Mouse (Mus musculus) intestine, embryonic 15.5 days (tissue): ENCODE measurements around the gene Ribc2. TPM values are rescaled to one million over a fixed set of nuclear protein-coding genes. Genes with fewer than 3 reads are reported as not detected.

Experiments used
- ATAC-seq: fragments of 200-750 bp; cut with Nextera tagmentation; 2 replicates; pipeline ENCODE4 v1.8.0; 2017; ENCODE audit warnings: moderate TSS enrichment, moderate library complexity
- H3K27ac ChIP-seq: fragments of 300-500 bp; sonication (generic); 2 replicates; pipeline ENCODE4 v1.5.1; 2015; ENCODE audit warnings: mild to moderate bottlenecking, inconsistent platforms
- H3K27me3 ChIP-seq: fragments of 300-500 bp; sonication (generic); replicated peaks from 2 replicates; pipeline ENCODE4 v1.6.1; 2015; ENCODE audit warnings: inconsistent platforms
- H3K36me3 ChIP-seq: fragments of 300-500 bp; sonication (generic); 2 replicates; pipeline ENCODE4 v1.6.1; 2015; ENCODE audit warnings: inconsistent platforms
- H3K4me1 ChIP-seq: fragments of 300-500 bp; sonication (generic); replicated peaks from 2 replicates; pipeline ENCODE4 v1.6.1; 2015; ENCODE audit warnings: inconsistent platforms
- H3K4me2 ChIP-seq: fragments of 300-500 bp; sonication (generic); replicated peaks from 2 replicates; pipeline ENCODE4 v1.6.1; 2015; ENCODE audit warnings: mild to moderate bottlenecking, inconsistent platforms
- H3K4me3 ChIP-seq: fragments of 300-500 bp; sonication (generic); replicated peaks from 2 replicates; pipeline ENCODE4 v1.5.1; 2015; ENCODE audit warnings: inconsistent platforms
- H3K9ac ChIP-seq: fragments of 300-500 bp; sonication (generic); 2 replicates; pipeline ENCODE4 v1.6.1; 2015; ENCODE audit warnings: inconsistent platforms
- H3K9me3 ChIP-seq: fragments of 300-500 bp; sonication (generic); 2 replicates; pipeline ENCODE4 v1.6.1; 2016; ENCODE audit warnings: inconsistent platforms
- WGBS: fragments of 180-500 bp; shearing (Covaris S2); methylation state at CpG from one replicate; pipeline ENCODE4 v1.1.7; 2015; 5-methylcytosine and 5-hydroxymethylcytosine counted together
- polyA plus RNA-seq: library from polyadenylated mRNA; unstranded; fragments of >200 nt; fragmentation: Nextera tagmentation; extraction: Ambion mirVana; gene quantifications from 2 replicates; pipeline ENCODE4 v1.2.1, GENCODE M21; 2015

Gene Ribc2
- polyA plus RNA-seq, 1 experiment from 2014 or later = 0.08 TPM

GRCm38 (mm10) chr15:85182063-85182462 is 50.2 kb downstream of the Ribc2 start:
- H3K27ac ChIP-seq = no peak overlapping the region
- no peak overlapping the region for H3K9ac ChIP-seq
- H3K4me1 ChIP-seq = 0 out of 2 replicates have a peak, but pooled peaks cover 3% of the 10 kb centered on the region
- H3K27me3 ChIP-seq = no peaks in the 10 kb centered on the region
- no peak overlapping the region for H3K4me2 ChIP-seq
- no peaks in the 10 kb centered on the region for H3K9me3 ChIP-seq
- 88% methylated on average over 4 of the region's 4 CpGs for WGBS
- H3K4me3 ChIP-seq = no peak overlapping the region
- H3K36me3 ChIP-seq = no peaks in the 10 kb centered on the region
- ATAC-seq = no peak

DNA sequence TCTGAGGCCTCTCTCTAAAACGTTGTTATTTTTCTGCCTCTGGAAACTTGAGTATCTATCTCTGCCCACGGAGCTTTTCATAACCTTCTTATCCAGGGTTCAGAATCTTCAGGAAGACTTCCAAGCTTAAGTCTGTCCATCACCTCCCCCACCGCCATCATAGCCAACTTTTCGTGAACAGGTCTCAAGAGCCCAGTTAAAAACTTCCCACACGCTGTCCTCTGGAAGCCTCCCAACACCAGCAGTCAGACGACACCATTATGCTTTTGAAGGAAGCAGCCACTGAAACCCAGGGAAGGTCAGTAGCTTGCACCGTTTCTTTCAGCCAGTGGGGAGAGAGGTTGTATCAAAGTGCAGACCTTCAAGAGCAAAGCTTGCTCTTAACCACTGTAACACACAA is 55.0 kb downstream of the Ribc2 start:
- H3K9ac ChIP-seq = no peak overlapping the region
- H3K27ac ChIP-seq = no peak overlapping the region
- H3K9me3 ChIP-seq = no peaks in the 10 kb centered on the region
- 67% methylated on average over 7 of the region's 7 CpGs for WGBS
- H3K4me3 ChIP-seq = no peak overlapping the region
- no peak overlapping the region for H3K4me2 ChIP-seq
- H3K36me3 ChIP-seq = no peaks in the 10 kb centered on the region
- H3K27me3 ChIP-seq = no peaks in the 10 kb centered on the region
- no peaks in the 10 kb centered on the region for H3K4me1 ChIP-seq
- ATAC-seq = no peak

GRCm38 (mm10) chr15:85188167-85188778 is 56.4 kb downstream of the Ribc2 start:
- no peaks in the 10 kb centered on the region for H3K9me3 ChIP-seq
- no peak overlapping the region for H3K4me2 ChIP-seq
- H3K4me3 ChIP-seq = no peak overlapping the region
- no peaks in the 10 kb centered on the region for H3K36me3 ChIP-seq
- H3K9ac ChIP-seq = no peak overlapping the region
- no peak overlapping the region for H3K27ac ChIP-seq
- no peaks in the 10 kb centered on the region for H3K4me1 ChIP-seq
- ATAC-seq = no peak
- WGBS = 57% methylated on average over 8 of the region's 8 CpGs
- no peaks in the 10 kb centered on the region for H3K27me3 ChIP-seq

Other genes starting within 250 kb of the Ribc2 start
- gene Gm29666, start 212.0 kb upstream of the Ribc2 start, polyA plus RNA-seq = 0.58 and 0.71 TPM in 2 replicates
- 36.8 and 40.4 TPM in 2 replicates for gene Nup50, start 208.7 kb upstream of the Ribc2 start, polyA plus RNA-seq
- 9.6 and 12.6 TPM in 2 replicates for gene 5031439G07Rik, start 143.5 kb upstream of the Ribc2 start, polyA plus RNA-seq
- gene Upk3a, start 114.9 kb upstream of the Ribc2 start, polyA plus RNA-seq = 1.5 and 2.1 TPM in 2 replicates
- 29.2 and 29.9 TPM in 2 replicates for gene Fam118a, start 103.1 kb upstream of the Ribc2 start, polyA plus RNA-seq
- gene Smc1b, start 114 bp upstream of the Ribc2 start, polyA plus RNA-seq = 0.11 and 0.21 TPM in 2 replicates
- gene Fbln1, start 73.9 kb downstream of the Ribc2 start, polyA plus RNA-seq = 184 and 194 TPM in 2 replicates
- gene Atxn10, start 204.2 kb downstream of the Ribc2 start, polyA plus RNA-seq = 211 and 212 TPM in 2 replicates